Mouse (Mus musculus) small intestine, adult 2 months (tissue): Measurements from ENCODE around the gene Jak1.

Experiments
- CTCF ChIP-seq: fragments of 200-500 bp; IDR thresholded peaks from 2 replicates; pipeline ENCODE4 v1.5.1; 2012; ENCODE audit warnings: low read depth, mild to moderate bottlenecking, control low read depth, inconsistent platforms, low read length, moderate library complexity, mixed read lengths; ENCODE audit not compliant: insufficient replicate concordance, insufficient read length; ENCODE audit errors: extremely low read depth
- POLR2A ChIP-seq: fragments of 200-500 bp; IDR thresholded peaks from 2 replicates; pipeline ENCODE4 v1.6.1; 2012; ENCODE audit warnings: low read depth, mild to moderate bottlenecking, control low read depth, inconsistent platforms, low read length, moderate library complexity

- TF ChIP-seq POLR2A (no peak), CTCF (no peak)
Observed at GRCm38 (mm10) chr4:101246569-101246968, 18.5 kb downstream of the Jak1 start.
